Mouse (Mus musculus) heart, embryonic 13.5 days (tissue): Measurements from ENCODE around the gene Mdm2. TPM values are rescaled to one million over a fixed set of nuclear protein-coding genes. Genes with fewer than 3 reads are reported as not detected.

Experiments
- ATAC-seq: fragments of 200-750 bp; cut with Nextera tagmentation; 2 replicates; pipeline ENCODE4 v1.8.0; 2017; ENCODE audit warnings: moderate TSS enrichment; ENCODE audit not compliant: insufficient number of reproducible peaks, low FRiP score, low TSS enrichment; ENCODE audit errors: extremely low read depth
- H3K27ac ChIP-seq: fragments of 300-500 bp; sonication (generic); replicated peaks from 2 replicates; pipeline ENCODE4 v1.5.1; 2015; ENCODE audit warnings: moderate library complexity, mild to moderate bottlenecking, inconsistent platforms
- H3K27me3 ChIP-seq: fragments of 300-500 bp; sonication (generic); replicated peaks from 2 replicates; pipeline ENCODE4 v1.6.1; 2015; ENCODE audit warnings: mild to moderate bottlenecking, inconsistent platforms
- H3K36me3 ChIP-seq: fragments of 300-500 bp; sonication (generic); 2 replicates; pipeline ENCODE4 v1.6.1; 2015; ENCODE audit warnings: mild to moderate bottlenecking, inconsistent platforms
- H3K4me1 ChIP-seq: fragments of 300-500 bp; sonication (generic); 2 replicates; pipeline ENCODE4 v1.6.1; 2015; ENCODE audit warnings: inconsistent platforms
- H3K4me2 ChIP-seq: fragments of 300-500 bp; sonication (generic); 2 replicates; pipeline ENCODE4 v1.6.1; 2015; ENCODE audit warnings: inconsistent platforms, mild to moderate bottlenecking, moderate library complexity
- H3K4me3 ChIP-seq: fragments of 300-500 bp; sonication (generic); 2 replicates; pipeline ENCODE4 v1.5.1; 2015; ENCODE audit warnings: moderate library complexity, mild to moderate bottlenecking, inconsistent platforms
- H3K9ac ChIP-seq: fragments of 300-500 bp; sonication (generic); 2 replicates; pipeline ENCODE4 v1.6.1; 2015; ENCODE audit warnings: inconsistent platforms, mild to moderate bottlenecking, moderate library complexity
- H3K9me3 ChIP-seq: fragments of 300-500 bp; sonication (generic); 2 replicates; pipeline ENCODE4 v1.6.1; 2016; ENCODE audit warnings: inconsistent platforms
- WGBS: fragments of 180-500 bp; shearing (Covaris S2); methylation state at CpG from one replicate; pipeline ENCODE4 v1.1.7; 2015; ENCODE audit warnings: mixed read lengths; 5-methylcytosine and 5-hydroxymethylcytosine counted together
- polyA plus RNA-seq: library from polyadenylated mRNA; unstranded; fragments of >200 nt; fragmentation: Nextera tagmentation; extraction: Ambion mirVana; gene quantifications from 2 replicates; pipeline ENCODE4 v1.2.1, GENCODE M21; 2015

Gene Mdm2
- polyA plus RNA-seq, 1 experiment from 2014 or later, result 38.7 TPM

DNA sequence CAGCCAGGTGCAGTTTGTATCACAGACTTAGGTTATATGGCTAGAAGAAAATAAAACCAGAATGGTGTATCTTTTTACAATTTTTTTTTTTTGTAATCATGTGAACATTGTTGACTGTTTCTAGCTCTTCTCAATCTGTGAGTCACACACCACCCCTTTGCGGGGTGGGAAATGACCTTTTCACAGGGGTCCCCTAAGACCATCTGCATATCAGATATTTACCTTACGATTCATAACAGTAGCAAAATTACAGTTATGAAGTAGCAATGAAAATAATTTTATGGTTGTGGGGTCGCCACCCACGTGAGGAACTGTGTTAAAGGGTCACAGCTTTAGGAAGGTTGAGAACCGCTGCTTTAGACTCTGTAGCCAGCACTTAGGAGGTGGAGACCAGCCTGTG, 39.8 kb downstream of the Mdm2 start:
- 80% methylated on average over 5 of the region's 5 CpGs for WGBS
- no peak for ATAC-seq
- no peak overlapping the region for H3K4me3 ChIP-seq

DNA sequence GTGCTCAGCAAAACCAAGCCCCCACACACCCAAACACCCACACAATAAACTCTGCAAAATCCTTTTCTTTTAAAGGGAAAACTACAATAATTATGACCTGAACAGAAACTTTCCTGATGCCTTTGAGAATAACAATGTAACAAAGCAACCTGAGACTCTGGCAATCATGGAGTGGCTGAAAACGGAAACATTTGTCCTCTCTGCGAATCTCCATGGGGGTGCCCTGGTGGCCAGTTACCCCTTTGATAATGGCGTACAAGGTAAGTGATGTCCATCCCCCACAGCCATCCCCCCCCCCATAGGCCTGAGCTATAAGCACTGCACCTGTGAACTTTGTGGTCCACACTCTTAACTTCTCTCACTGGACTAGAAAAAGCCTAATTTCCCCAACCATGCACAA, 40.5 kb downstream of the Mdm2 start:
- WGBS, result 60% methylated on average over 3 of the region's 3 CpGs
- Histone ChIP-seq H3K27ac (no peak overlapping the region), H3K27me3 (peaks cover 7% of the 10 kb centered on the region; the same call in 1 of the 2 replicates), H3K4me1 (peaks cover 5% of the 10 kb centered on the region; the same call in 1 of the 2 replicates), H3K36me3 (no peaks in the 10 kb centered on the region), H3K4me3 (no peak overlapping the region), H3K9me3 (no peaks in the 10 kb centered on the region), H3K9ac (no peak overlapping the region), H3K4me2 (no peak overlapping the region)
- ATAC-seq, result no peak

More for the DNA sequence above, 39.8 kb downstream of the Mdm2 start:
- no peak overlapping the region for H3K9ac ChIP-seq
- H3K9me3 ChIP-seq, result no peaks in the 10 kb centered on the region
- peaks cover 10% of the 10 kb centered on the region for H3K4me1 ChIP-seq
- H3K27me3 ChIP-seq, result peaks cover 7% of the 10 kb centered on the region; the same call in 1 of the 2 replicates
- no peak overlapping the region for H3K27ac ChIP-seq
- H3K36me3 ChIP-seq, result no peaks in the 10 kb centered on the region
- no peak overlapping the region for H3K4me2 ChIP-seq

DNA sequence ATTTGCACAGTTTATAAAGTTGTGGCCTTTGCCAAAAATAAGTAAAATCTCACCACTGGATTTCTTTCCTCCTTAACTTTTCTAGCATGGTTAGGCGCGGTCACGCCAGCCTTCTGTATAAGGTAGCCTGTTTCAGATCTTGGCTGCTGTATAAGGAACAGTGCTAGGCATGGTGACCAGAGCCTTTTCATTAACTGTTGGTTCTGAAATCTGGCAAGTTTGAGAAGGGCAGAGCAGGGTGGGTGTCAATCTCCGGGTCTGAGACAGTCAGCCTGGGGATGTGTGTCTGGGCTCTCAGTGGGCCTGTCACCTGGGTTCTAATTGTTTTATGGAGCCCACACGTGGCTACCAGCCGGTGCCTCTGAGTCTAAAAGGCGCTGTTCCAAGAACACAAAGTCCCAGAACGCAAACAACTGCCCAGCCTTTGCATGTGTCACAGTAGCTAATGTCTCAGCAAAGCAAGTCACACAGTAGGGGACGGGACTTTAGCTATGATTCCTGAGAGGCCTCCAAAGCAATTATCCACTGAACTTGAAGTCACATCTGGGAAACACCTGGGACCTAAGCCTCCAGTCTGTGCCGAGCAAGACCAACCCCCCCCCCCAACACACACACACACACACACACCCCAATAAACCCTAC, 41.0 kb downstream of the Mdm2 start:
- H3K27ac ChIP-seq, result no peak overlapping the region
- no peaks in the 10 kb centered on the region for H3K9me3 ChIP-seq
- H3K4me1 ChIP-seq, result peaks cover 5% of the 10 kb centered on the region; the same call in 1 of the 2 replicates
- H3K36me3 ChIP-seq, result no peaks in the 10 kb centered on the region
- no peak for ATAC-seq
- no peak overlapping the region for H3K4me3 ChIP-seq
- H3K27me3 ChIP-seq, result peaks cover 7% of the 10 kb centered on the region; the same call in 1 of the 2 replicates
- 74% methylated on average over 10 of the region's 10 CpGs for WGBS
- no peak overlapping the region for H3K9ac ChIP-seq
- no peak overlapping the region for H3K4me2 ChIP-seq

DNA sequence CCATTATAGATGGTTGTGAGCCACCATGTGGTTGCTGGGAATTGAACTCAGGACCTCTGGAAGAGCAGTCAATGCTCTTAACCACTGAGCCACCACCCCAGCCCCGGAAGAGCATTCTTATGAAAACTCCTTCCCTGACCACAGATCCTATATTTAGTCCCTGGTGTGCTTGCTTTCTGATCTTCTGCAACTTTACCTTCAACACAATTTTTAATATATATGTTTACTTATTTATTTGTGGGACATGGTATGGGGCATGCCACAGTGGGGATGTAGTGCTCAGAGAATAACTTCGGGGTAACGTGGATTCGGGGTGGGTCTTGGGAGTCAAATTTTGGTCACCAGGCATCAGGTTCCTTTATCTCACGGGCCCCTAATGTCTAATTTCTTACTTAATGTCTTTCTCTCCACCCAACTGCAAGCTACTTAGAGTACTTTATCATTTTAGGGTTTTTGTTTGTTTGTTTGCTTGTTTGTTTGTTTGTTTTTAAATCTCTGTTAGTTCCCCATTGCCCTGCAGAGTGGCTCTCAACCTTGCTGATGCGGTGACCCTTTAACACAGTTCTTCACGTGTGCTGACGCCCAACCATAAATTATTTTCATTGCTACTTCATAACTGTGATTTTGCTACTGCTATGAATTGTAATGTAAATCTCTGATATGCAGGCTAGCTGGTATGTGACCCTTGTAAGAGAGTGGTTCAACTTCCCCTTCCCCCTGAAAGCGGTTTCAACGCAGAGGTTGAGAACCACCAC, 41.8 kb downstream of the Mdm2 start:
- 77% methylated on average over 10 of the region's 10 CpGs for WGBS
- H3K4me2 ChIP-seq, result no peak overlapping the region
- no peak overlapping the region for H3K27ac ChIP-seq
- H3K36me3 ChIP-seq, result no peaks in the 10 kb centered on the region
- no peak overlapping the region for H3K9ac ChIP-seq
- H3K27me3 ChIP-seq, result peaks cover 7% of the 10 kb centered on the region; the same call in 1 of the 2 replicates
- no peaks in the 10 kb centered on the region for H3K9me3 ChIP-seq
- no peak for ATAC-seq
- H3K4me1 ChIP-seq, result peaks cover 5% of the 10 kb centered on the region
- no peak overlapping the region for H3K4me3 ChIP-seq

DNA sequence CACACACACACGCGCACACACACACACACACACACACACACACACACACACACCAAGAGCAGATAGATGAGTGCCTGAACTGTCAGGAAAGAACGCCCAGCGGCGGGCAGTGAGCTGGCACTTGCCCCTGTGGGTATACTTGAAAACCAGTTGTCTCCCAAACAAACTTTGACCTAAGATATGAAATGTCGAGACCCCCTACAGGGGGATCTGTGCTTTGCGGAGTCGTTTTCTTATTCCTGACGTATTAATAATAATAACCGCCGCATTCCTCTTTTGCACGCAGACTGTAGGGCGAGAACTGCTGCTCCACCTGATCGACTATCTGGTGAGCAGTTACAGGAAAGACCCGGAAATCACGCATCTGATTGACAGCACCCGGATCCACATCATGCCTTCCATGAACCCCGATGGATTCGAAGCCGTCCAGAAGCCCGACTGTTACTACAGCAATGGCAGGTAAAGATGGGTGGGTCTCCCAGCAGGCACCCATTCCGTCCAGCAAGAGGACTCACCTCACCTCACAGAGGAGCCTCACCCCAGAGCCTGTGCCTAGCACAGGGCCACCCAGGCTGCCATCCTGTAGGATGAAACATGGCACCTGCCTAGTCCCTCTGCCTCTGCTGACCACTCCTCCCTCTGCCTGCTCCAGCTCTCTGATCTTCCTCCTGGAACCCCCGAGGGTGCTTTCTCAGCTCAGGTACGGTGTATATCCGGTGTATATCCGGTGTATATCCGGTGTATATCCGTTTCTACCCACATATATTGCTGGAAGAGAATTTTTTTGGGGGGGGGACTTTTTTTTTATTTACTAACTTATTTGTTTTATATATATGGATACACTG, 42.7 kb downstream of the Mdm2 start:
- H3K9me3 ChIP-seq, result no peaks in the 10 kb centered on the region
- H3K27me3 ChIP-seq, result peaks cover 7% of the 10 kb centered on the region; the same call in 1 of the 2 replicates
- H3K27ac ChIP-seq, result no peak overlapping the region
- H3K36me3 ChIP-seq, result no peaks in the 10 kb centered on the region
- H3K4me2 ChIP-seq, result no peak overlapping the region
- no peak for ATAC-seq
- 89% methylated on average over 28 of the region's 28 CpGs for WGBS
- no peak overlapping the region for H3K4me3 ChIP-seq
- no peak overlapping the region for H3K9ac ChIP-seq
- peaks cover 5% of the 10 kb centered on the region for H3K4me1 ChIP-seq

DNA sequence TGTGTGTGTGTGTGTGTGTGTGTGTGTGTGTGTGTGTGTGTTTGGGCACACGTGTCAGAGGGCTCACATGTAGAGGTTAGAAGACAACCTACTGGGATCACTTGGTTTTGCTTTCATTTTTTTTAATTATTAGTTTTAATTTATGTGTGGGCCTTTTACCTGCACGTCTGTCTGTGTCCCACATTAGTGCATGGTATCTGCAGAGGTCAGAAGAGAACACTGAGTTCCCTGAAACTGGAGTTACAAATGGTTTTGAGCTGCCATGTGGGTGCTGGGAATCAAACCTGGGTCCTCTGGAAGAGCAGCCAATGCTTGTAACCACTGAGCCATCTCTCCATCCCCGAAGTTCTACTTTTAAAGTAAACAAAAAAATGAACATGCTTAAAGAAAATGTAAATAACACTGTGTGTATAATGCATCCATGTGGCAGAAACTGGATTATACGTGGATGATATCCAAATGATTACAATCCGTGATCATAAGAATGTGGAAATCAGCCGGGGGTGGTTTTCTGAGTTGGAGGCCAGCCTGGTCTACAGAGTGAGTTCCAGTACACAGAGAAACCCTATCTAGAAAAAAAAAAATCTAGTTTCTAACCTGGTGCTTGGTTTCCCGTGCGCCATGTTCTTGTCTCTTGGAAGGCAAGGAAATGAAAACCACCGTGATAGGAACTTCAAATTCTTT, 43.5 kb downstream of the Mdm2 start:
- no peak overlapping the region for H3K4me2 ChIP-seq

DNA sequence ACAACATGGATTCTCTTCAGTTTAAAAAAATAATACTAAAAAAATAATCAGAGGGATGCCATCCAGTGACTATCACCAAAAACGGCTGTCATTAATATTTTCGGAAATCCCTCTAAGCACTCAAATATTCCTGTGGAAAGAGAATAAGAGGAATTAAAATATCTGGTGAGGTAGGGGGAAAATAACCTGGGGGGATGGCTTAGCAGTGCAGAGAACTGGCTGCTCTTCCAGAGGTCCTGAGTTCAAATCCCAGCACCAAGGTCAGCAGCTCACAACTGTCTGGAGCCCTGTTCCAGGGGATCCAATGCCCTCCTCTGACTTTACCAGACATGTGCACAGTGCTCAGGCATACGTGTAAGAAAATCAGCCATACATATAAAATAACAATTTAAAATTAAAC, 44.2 kb downstream of the Mdm2 start:
- 88% methylated on average over 3 of the region's 3 CpGs for WGBS

More for the DNA sequence above, 43.5 kb downstream of the Mdm2 start:
- H3K4me1 ChIP-seq, result no peaks in the 10 kb centered on the region; the same call in 1 of the 2 replicates
- H3K4me3 ChIP-seq, result no peak overlapping the region
- H3K9ac ChIP-seq, result no peak overlapping the region
- WGBS, result 85% methylated on average over 9 of the region's 9 CpGs
- H3K27ac ChIP-seq, result no peak overlapping the region
- H3K9me3 ChIP-seq, result no peaks in the 10 kb centered on the region
- no peaks in the 10 kb centered on the region for H3K36me3 ChIP-seq
- H3K27me3 ChIP-seq, result peaks cover 7% of the 10 kb centered on the region; the same call in 1 of the 2 replicates
- no peak for ATAC-seq

DNA sequence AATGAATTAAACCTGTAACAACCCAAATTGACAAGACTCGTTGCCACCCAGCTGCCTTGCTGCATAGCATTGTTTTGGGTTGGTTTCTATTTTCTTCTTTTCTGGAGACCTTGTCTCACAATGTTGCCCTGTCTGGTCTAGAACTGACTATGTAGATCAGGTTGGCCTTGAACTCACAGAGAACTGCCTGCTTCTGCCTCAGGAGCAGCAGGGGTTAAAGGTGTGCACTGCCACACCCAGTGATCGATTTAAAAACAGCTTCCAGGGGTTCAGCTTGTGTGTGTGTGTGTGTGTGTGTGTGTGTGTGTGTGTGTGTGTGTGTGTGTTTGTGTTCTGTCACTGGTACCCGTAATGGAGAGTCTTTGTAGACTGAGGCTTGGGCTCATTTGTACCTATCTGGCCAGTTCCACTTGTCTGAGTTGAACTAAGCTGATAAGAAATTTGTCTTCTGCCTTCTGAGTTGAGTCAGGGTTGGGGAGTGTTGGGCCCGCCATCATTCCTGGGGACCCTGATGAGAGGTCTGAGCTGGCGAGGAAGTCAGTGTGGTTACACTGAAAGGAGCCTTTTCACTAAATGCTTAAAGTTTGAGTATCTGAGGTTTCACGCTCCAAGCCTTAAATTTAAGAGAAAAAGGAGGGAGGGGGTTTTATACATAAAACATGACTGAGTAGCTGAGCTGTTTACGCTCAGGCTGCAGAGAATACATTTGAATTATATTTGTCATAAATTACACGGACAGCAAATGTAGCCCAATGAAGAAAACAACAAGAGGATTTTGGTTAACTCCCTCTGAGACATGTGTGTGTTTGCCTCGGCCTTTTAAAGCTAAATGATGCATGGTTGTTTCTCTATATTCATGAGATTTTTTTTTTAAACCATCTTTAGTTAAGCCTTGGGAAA, 44.9 kb downstream of the Mdm2 start:
- 76% methylated on average over 9 of the region's 9 CpGs for WGBS
- no peak for ATAC-seq
- no peak overlapping the region for H3K27ac ChIP-seq
- no peaks in the 10 kb centered on the region for H3K27me3 ChIP-seq
- no peak overlapping the region for H3K9ac ChIP-seq
- H3K9me3 ChIP-seq, result no peaks in the 10 kb centered on the region
- no peaks in the 10 kb centered on the region; the same call in 1 of the 2 replicates for H3K4me1 ChIP-seq
- no peak overlapping the region for H3K4me3 ChIP-seq
- H3K36me3 ChIP-seq, result no peaks in the 10 kb centered on the region
- H3K4me2 ChIP-seq, result no peak overlapping the region

More for the DNA sequence above, 44.2 kb downstream of the Mdm2 start:
- no peaks in the 10 kb centered on the region for H3K27me3 ChIP-seq
- H3K4me3 ChIP-seq, result no peak overlapping the region
- H3K4me1 ChIP-seq, result no peaks in the 10 kb centered on the region; the same call in 1 of the 2 replicates
- no peaks in the 10 kb centered on the region for H3K9me3 ChIP-seq
- H3K27ac ChIP-seq, result no peak overlapping the region
- H3K9ac ChIP-seq, result no peak overlapping the region
- no peak overlapping the region for H3K4me2 ChIP-seq
- H3K36me3 ChIP-seq, result no peaks in the 10 kb centered on the region
- ATAC-seq, result no peak

DNA sequence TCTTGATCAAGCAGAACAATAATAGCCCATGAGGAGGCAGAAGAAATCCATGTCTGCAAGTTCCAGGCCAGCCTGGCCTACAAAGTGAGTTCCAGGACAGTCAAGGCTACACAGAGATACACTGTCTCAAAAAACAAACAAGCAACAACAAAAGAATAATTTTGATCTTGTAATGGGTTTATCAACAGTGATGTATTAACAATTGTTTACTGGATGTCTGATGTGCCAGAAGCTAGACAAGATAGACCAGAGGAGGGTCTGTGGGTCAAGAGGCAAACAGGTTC, 45.7 kb downstream of the Mdm2 start:
- no peak overlapping the region for H3K4me2 ChIP-seq
- no peak for ATAC-seq
- no peaks in the 10 kb centered on the region; the same call in 1 of the 2 replicates for H3K4me1 ChIP-seq
- H3K36me3 ChIP-seq, result no peaks in the 10 kb centered on the region
- no peaks in the 10 kb centered on the region for H3K9me3 ChIP-seq
- no peak overlapping the region for H3K27ac ChIP-seq
- H3K9ac ChIP-seq, result no peak overlapping the region
- H3K27me3 ChIP-seq, result no peaks in the 10 kb centered on the region
- H3K4me3 ChIP-seq, result no peak overlapping the region

DNA sequence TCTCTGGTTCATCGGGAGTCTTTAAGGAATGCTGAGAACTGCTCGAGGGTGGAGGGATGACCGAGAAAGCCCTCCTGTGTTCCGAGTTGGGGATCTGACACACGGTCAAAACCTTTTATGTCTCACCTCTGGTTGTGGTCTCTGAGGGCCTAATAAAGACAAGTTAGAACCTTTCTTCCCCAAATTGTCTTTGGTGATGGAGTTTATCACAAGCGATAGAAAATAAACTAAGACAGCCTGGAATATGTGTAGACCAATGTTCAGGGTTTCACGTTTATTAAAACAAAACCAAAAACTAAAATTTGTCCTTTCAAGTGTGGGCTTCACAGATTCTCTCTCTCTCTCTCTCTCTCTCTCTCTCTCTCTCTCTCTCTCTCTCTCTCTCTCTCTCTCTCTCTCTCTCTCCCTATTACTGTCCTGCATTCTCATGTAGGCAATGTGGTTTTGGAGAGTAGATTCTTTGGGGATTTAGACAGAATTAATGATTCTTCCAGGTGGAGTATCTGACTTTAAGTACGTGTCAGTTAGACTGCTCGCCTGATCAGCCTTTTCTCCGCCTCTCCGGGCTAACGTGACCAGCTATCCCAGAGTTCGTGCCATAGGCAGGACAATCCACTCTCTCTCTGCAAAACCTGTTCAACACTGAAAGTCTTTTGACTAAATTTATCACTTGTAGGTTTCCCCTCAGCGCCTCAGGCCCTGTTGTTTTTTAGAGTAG, 46.2 kb downstream of the Mdm2 start:
- Histone ChIP-seq H3K4me3 (peak overlapping the region; percentile 40), H3K4me2 (peak overlapping the region; percentile 65), H3K9ac (peak overlapping the region; percentile 58; the same call in 1 of the 2 replicates), H3K4me1 (no peaks in the 10 kb centered on the region; the same call in 1 of the 2 replicates), H3K36me3 (no peaks in the 10 kb centered on the region), H3K27me3 (no peaks in the 10 kb centered on the region), H3K9me3 (no peaks in the 10 kb centered on the region), H3K27ac (no peak overlapping the region)
- ATAC-seq, result no peak
- WGBS, result 54% methylated on average over 14 of the region's 14 CpGs
